Mouse (Mus musculus): ENCODE measurements around the gene 4930548H24Rik. TPM values are rescaled to one million over a fixed set of nuclear protein-coding genes. Genes with fewer than 3 reads are reported as not detected.
A peak's percentile ranks its signal among the peaks of the same experiment; 100 is the strongest.
"Not testable (repeated sequence)": the region's sequence is repeated elsewhere in the genome, so short reads cannot be mapped to it uniquely, and the experiment has no call there.

Gene 4930548H24Rik
- under 1 TPM in 1 of 2 experiments, not detected in 1; 0.14 TPM for total RNA-seq (2021)
- not detected in 2 replicates for polyA plus RNA-seq (2012; rRNA removed)
- long read RNA-seq, result 0 reads

- DNase-seq, result no peak
Measured at GRCm38 (mm10) chr5:31485440-31485839, at the start of gene 4930548H24Rik. Gene 4930548H24Rik, plus strand, starts transcription at chr5:31485740.

GRCm38 (mm10) chr5:31451336-31451735, 34.2 kb upstream of the 4930548H24Rik start:
- DNase-seq, result no peak

GRCm38 (mm10) chr5:31451878-31452561, 33.5 kb upstream of the 4930548H24Rik start, which contains the start of gene Zfp512:
Gene Zfp512, plus strand, starts transcription at chr5:31452431.
- peak; percentile 95 for DNase-seq

- DNase-seq, result no peak
Measured at GRCm38 (mm10) chr5:31452562-31452878, 33.0 kb upstream of the 4930548H24Rik start.

GRCm38 (mm10) chr5:31452886-31453410, 32.6 kb upstream of the 4930548H24Rik start:
- DNase-seq, result no peak

GRCm38 (mm10) chr5:31467798-31468197, 17.7 kb upstream of the 4930548H24Rik start:
- DNase-seq, result no peak

GRCm38 (mm10) chr5:31469711-31470110, 15.8 kb upstream of the 4930548H24Rik start:
- DNase-seq, result no peak

GRCm38 (mm10) chr5:31470334-31470733, 15.2 kb upstream of the 4930548H24Rik start:
- DNase-seq, result peak; percentile 42

- DNase-seq, result no peak
Measured at GRCm38 (mm10) chr5:31480536-31480935, 5.0 kb upstream of the 4930548H24Rik start.

GRCm38 (mm10) chr5:31487889-31488288, 2.3 kb downstream of the 4930548H24Rik start:
- DNase-seq, result no peak

- no peak for DNase-seq
Measured at GRCm38 (mm10) chr5:31489116-31489769, 3.7 kb downstream of the 4930548H24Rik start.

- DNase-seq, result no peak
Measured at GRCm38 (mm10) chr5:31492031-31492430, 6.5 kb downstream of the 4930548H24Rik start.

- DNase-seq, result peak; percentile 93
Measured at GRCm38 (mm10) chr5:31494513-31495297, 9.2 kb downstream of the 4930548H24Rik start, which contains the start of gene Gpn1. Gene Gpn1, plus strand, starts transcription at chr5:31494741.

- no peak for DNase-seq
Measured at GRCm38 (mm10) chr5:31504843-31505242, 19.3 kb downstream of the 4930548H24Rik start.

GRCm38 (mm10) chr5:31512481-31512880, 26.9 kb downstream of the 4930548H24Rik start:
- no peak for DNase-seq

- DNase-seq, result no peak
Measured at GRCm38 (mm10) chr5:31520556-31520955, 35.0 kb downstream of the 4930548H24Rik start.

GRCm38 (mm10) chr5:31526354-31527116, 41.0 kb downstream of the 4930548H24Rik start, which contains the start of gene Slc4a1ap:
Gene Slc4a1ap, plus strand, starts transcription at chr5:31526995.
- peak; percentile 84 for DNase-seq

GRCm38 (mm10) chr5:31527117-31527680, 41.7 kb downstream of the 4930548H24Rik start:
- DNase-seq, result no peak

GRCm38 (mm10) chr5:31527707-31528106, 42.2 kb downstream of the 4930548H24Rik start, which contains the start of gene Supt7l:
Gene Supt7l, minus strand, starts transcription at chr5:31527807.
- DNase-seq, result not testable (repeated sequence)

- DNase-seq, result no peak
Measured at GRCm38 (mm10) chr5:31528560-31528959, 43.0 kb downstream of the 4930548H24Rik start.

GRCm38 (mm10) chr5:31535228-31535627, 49.7 kb downstream of the 4930548H24Rik start:
- DNase-seq, result no peak

Data from adrenal gland, adult 2 months (tissue).